In genomic region chr4:33068894-33069293, GRCm38 (mm10) we compare ENCODE assay signal across 14 mouse cellular contexts. TPM values are rescaled to one million over a fixed set of nuclear protein-coding genes. Genes with fewer than 3 reads are reported as not detected.
DNase-seq lines count a peak whose midpoint lies in the region; ATAC-seq lines count a peak whose summit lies in the region.
"Had no signal": no experiment of that assay in that cellular context is flagged by ENCODE, and none has a peak within 500 bp of the region (broad histone marks: within the 10 kb centered on the region; RNA-seq: fewer than 3 reads in every experiment).

No protein-coding gene starts in this region.

- no peak overlapping the region for H3K27ac ChIP-seq in heart, embryonic 10.5 days
- H3K27ac ChIP-seq: kidney, postnatal 0 days; limb, embryonic 13.5 days had no signal

- no peaks in the 10 kb centered on the region for H3K27me3 ChIP-seq in heart, embryonic 10.5 days (ENCODE audit: insufficient read depth, poor library complexity, severe bottlenecking)
- H3K27me3 ChIP-seq: limb, embryonic 13.5 days had no signal

- H3K36me3 ChIP-seq in heart, embryonic 10.5 days, result no peaks in the 10 kb centered on the region
- H3K36me3 ChIP-seq: limb, embryonic 13.5 days had no signal

- intact Hi-C loops in gastrocnemius, postnatal 36 days (cut with DNase I), result no loop called here

- WGBS in heart, embryonic 10.5 days, result 56% methylated on average over 6 of the region's 6 CpGs

- peaks cover 24% of the 10 kb centered on the region for H3K4me1 ChIP-seq in heart, embryonic 10.5 days

- no peaks in the 10 kb centered on the region for H3K9me3 ChIP-seq in heart, embryonic 10.5 days
- H3K9me3 ChIP-seq: limb, embryonic 13.5 days had no signal

- DNase-seq in heart, embryonic 10.5 days (ENCODE audit: low spot score), result peak; percentile 72
- DNase-seq in heart, adult 18-20 months, result no peak
- peak; percentile 90 to 94 for DNase-seq in cerebellum, postnatal 14 days
- peak; percentile 42 to 51 for DNase-seq in layer of hippocampus, postnatal 36 days
- no peak for DNase-seq in gastrocnemius, postnatal 36 days
- no peak for DNase-seq in thymus, postnatal 10 days (ENCODE audit: low spot score in 2 of 2)
- DNase-seq: adrenal gland, adult 2 months; heart, postnatal 4 days; lung, adult 2 months had no signal

- ATAC-seq in cerebellum, adult (ENCODE audit: insufficient number of reproducible peaks, low FRiP score, low TSS enrichment), result peak; percentile 94
- no peak for ATAC-seq in megakaryocyte progenitor cell, adult 5-6 weeks (replicated peaks; ENCODE audit: poor library complexity)

- H3K4me3 ChIP-seq in heart, embryonic 10.5 days, result no peak overlapping the region
- H3K4me3 ChIP-seq: limb, embryonic 13.5 days had no signal

RNA-seq across cellular contexts. Expression of gene Gabrr2, which starts 6.1 kb away (rescaled TPM):
- polyA plus RNA-seq in heart, embryonic 10.5 days (2016; fragmentation: Nextera tagmentation; extraction: Ambion mirVana), result 0.21 and 0.62 TPM in 2 replicates
- 1 to 10 TPM; 1.5 to 1.6 TPM for total RNA-seq in heart, adult 18-20 months (2021)
- under 1 TPM; 0.85 to 0.96 TPM for total RNA-seq in layer of hippocampus, postnatal 36 days (2021)
- total RNA-seq in gastrocnemius, postnatal 36 days (2021), result 1 to 10 TPM; 6.7 to 6.9 TPM
- 0.17 and 0.20 TPM in 2 replicates for total RNA-seq in megakaryocyte progenitor cell, adult 5-6 weeks (2015)
- not detected in 2 replicates for total RNA-seq in megakaryocyte progenitor cell, adult 5-6 weeks (2017)
- total RNA-seq: adrenal gland, adult 2 months; heart, postnatal 4 days had no signal
- polyA plus RNA-seq: kidney, postnatal 0 days; neural tube, embryonic 11.5 days had no signal

RNA-seq across cellular contexts. Expression of gene Ube2j1, which starts 37.7 kb away (rescaled TPM):
- 39.0 and 42.7 TPM in 2 replicates for polyA plus RNA-seq in heart, embryonic 10.5 days (2016; fragmentation: Nextera tagmentation; extraction: Ambion mirVana)
- total RNA-seq in heart, adult 18-20 months (2021), result 10 to 100 TPM; 38.7 to 43.1 TPM
- 100 to 1,000 TPM in 1 of 2 experiments, 10 to 100 TPM in 1; 98.5 to 104 TPM for total RNA-seq in layer of hippocampus, postnatal 36 days (2021)
- total RNA-seq in gastrocnemius, postnatal 36 days (2021), result 10 to 100 TPM; 45.6 to 47.8 TPM
- 52.8 and 54.9 TPM in 2 replicates for total RNA-seq in megakaryocyte progenitor cell, adult 5-6 weeks (2015)
- total RNA-seq in megakaryocyte progenitor cell, adult 5-6 weeks (2017), result 48.5 and 48.9 TPM in 2 replicates

Comparison
In these comparisons a context has a peak if more than half of its experiments do, and no peak if none do; other contexts are left out.
1. DNase-seq: peak in heart, embryonic 10.5 days (single experiment), cerebellum, postnatal 14 days (2 of 2) and layer of hippocampus, postnatal 36 days (2 of 2); none in heart, adult 18-20 months (0 of 2), gastrocnemius, postnatal 36 days (0 of 2) and thymus, postnatal 10 days (0 of 2).